Mouse (Mus musculus) cortical plate, adult 2 months (tissue): ENCODE results near the gene Rbl1.

Experiments used
- CTCF ChIP-seq: fragments of 200-500 bp; IDR thresholded peaks from 2 replicates; pipeline ENCODE4 v1.5.1; 2011; ENCODE audit warnings: mild to moderate bottlenecking, control low read depth, low read length; ENCODE audit not compliant: insufficient read depth; ENCODE audit errors: extremely low read depth
- POLR2A ChIP-seq: fragments of 200-500 bp; IDR thresholded peaks from 2 replicates; pipeline ENCODE4 v1.6.1; 2011; ENCODE audit warnings: mild to moderate bottlenecking, low read length, control low read depth; ENCODE audit not compliant: insufficient read depth; ENCODE audit errors: extremely low read depth

DNA sequence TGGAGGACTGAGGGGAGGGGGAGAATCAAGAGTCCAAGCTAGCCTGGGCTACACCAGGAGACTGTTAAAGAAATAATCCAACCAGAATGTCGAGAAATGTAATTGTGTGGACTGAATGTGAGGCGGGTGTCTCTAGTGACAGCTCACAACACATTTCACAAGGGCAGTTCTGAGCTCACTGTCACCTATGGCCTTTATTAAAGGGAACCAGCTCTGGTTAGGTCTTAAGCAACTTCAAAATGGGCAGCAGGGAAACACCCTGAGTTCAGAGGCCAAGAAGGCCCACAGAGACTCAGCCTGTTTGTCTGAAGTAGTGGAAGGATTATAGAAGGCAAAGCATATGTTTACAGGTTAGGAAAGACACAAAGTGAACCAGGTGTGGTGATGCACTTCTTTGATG is 51.1 kb downstream of the Rbl1 start:
- TF ChIP-seq POLR2A = no peak
- TF ChIP-seq CTCF = no peak
